Mouse (Mus musculus) liver, postnatal 0 days (tissue): ENCODE measurements around the gene Lrrc3.

Source experiments
- CTCF ChIP-seq: sonication (generic); IDR thresholded peaks from 2 replicates; pipeline ENCODE4 v1.5.1; 2016; ENCODE audit warnings: antibody characterized with exemption, low read depth
- EP300 ChIP-seq: IDR thresholded peaks from 2 replicates; pipeline ENCODE4 v1.6.1; 2016; ENCODE audit warnings: antibody characterized with exemption, low read depth, mild to moderate bottlenecking

DNA sequence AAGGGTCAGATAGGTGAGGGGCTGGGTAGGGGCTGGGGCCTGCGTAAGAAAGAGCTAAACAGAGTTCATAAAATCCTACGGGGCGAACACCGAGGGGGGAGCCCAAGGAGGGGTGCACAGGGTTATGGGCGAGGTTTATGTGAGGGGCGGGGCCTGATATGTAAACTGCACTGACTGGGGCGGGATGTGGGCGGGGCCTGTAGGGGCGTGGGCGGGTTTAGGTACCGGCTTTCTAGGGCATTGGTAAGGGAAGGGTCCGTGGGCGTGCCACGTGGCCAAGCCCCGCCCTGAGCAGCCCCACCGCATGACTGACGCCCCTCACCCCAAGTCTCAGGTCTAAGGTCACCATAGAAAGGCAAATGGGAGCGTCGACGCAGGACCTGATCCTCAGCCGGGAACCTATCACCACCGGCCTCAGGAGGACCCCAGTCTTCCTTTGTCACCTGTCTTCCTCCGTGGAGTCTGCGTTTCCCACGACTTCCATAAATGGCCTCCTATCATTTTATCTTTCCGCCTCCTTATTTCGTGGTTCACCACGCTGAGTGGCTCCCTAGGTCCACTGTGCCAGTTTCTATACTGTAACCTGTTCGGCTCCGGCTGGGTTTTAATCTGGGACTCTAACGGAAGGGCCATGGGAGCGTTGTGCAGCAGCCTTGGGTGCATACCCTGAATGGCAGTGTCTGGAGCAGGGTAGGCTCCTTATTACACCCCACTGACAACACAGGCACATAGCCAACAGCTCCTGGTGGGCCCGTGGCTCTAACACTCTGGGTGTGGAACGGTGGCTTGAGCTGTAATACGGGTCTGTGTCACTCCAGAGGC is 769 bp upstream of the Lrrc3 start:
- no peak for TF ChIP-seq CTCF
- TF ChIP-seq EP300, result no peak
